Mouse (Mus musculus) layer of hippocampus, adult 2 months (tissue): ENCODE measurements around the gene BC048671. TPM values are rescaled to one million over a fixed set of nuclear protein-coding genes. Genes with fewer than 3 reads are reported as not detected.
A peak's percentile ranks its signal among the peaks of the same experiment; 100 is the strongest.

Experiments used
- DNase-seq, 2 experiments: peaks; one replicate each; pipeline ENCODE4 v3.0.0; 2022; ENCODE audit warnings: low spot score in 2 of 2
- H3K27ac ChIP-seq: fragments of 200-600 bp; 2 replicates; pipeline ENCODE4 v1.8.1; 2022
- H3K4me3 ChIP-seq: fragments of 200-600 bp; 2 replicates; pipeline ENCODE4 v1.8.1; 2022; ENCODE audit warnings: mild to moderate bottlenecking
- CTCF ChIP-seq: fragments of 200-600 bp; conservative IDR thresholded peaks from 2 replicates; pipeline ENCODE4 v1.8.1; 2022; ENCODE audit warnings: antibody characterized with exemption, mild to moderate bottlenecking, moderate library complexity
- long read RNA-seq, 2 experiments: library from polyadenylated mRNA; stranded (forward); transcript quantifications; one replicate each; pipeline ENCODE4 v2.0.0; 2021; ENCODE audit warnings: borderline mapping rate in 2 of 2
- total RNA-seq, 2 experiments: library from RNA; stranded (reverse); gene quantifications; 2 replicates each; pipeline ENCODE4 v1.2.3; 2021

The BC048671 gene
- total RNA-seq, result not detected
- long read RNA-seq, experiment 1, result 0 reads
- long read RNA-seq, experiment 2, result 0 reads

- no peak for TF ChIP-seq CTCF
- DNase-seq, result no peak
- Histone ChIP-seq H3K4me3 (no peak within 1 kb of the TSS), H3K27ac (no peak within 1 kb of the TSS)
Observed at GRCm38 (mm10) chr6:90300919-90301318, at the start of gene BC048671. Gene BC048671, plus strand, starts transcription at chr6:90301219.

GRCm38 (mm10) chr6:90288265-90288664, 12.8 kb upstream of the BC048671 start:
- peak in 1 of 2 experiments; percentile 20 for DNase-seq
- TF ChIP-seq CTCF, result peak; percentile 71
- Histone ChIP-seq H3K27ac (no peak overlapping the region), H3K4me3 (no peak overlapping the region)

GRCm38 (mm10) chr6:90306315-90306975, 5.4 kb downstream of the BC048671 start:
- no peak overlapping the region for H3K27ac ChIP-seq
- H3K4me3 ChIP-seq, result no peak overlapping the region
- TF ChIP-seq CTCF, result no peak
- DNase-seq, result no peak

- Histone ChIP-seq H3K4me3 (no peak overlapping the region), H3K27ac (no peak overlapping the region)
- no peak for TF ChIP-seq CTCF
Observed at GRCm38 (mm10) chr6:90308839-90309778, 8.1 kb downstream of the BC048671 start.

GRCm38 (mm10) chr6:90315961-90316360, 14.9 kb downstream of the BC048671 start:
- no peak overlapping the region for H3K4me3 ChIP-seq
- TF ChIP-seq CTCF, result no peak
- H3K27ac ChIP-seq, result no peak overlapping the region
- no peak for DNase-seq

More at GRCm38 (mm10) chr6:90308839-90309778, 8.1 kb downstream of the BC048671 start:
- no peak for DNase-seq

GRCm38 (mm10) chr6:90317510-90318258, 16.7 kb downstream of the BC048671 start:
- no peak for TF ChIP-seq CTCF
- DNase-seq, result no peak

GRCm38 (mm10) chr6:90319019-90319418, 18.0 kb downstream of the BC048671 start:
- Histone ChIP-seq H3K27ac (no peak overlapping the region), H3K4me3 (no peak overlapping the region)
- DNase-seq, result no peak
- no peak for TF ChIP-seq CTCF

More at GRCm38 (mm10) chr6:90317510-90318258, 16.7 kb downstream of the BC048671 start:
- Histone ChIP-seq H3K27ac (no peak overlapping the region), H3K4me3 (no peak overlapping the region)

- Histone ChIP-seq H3K27ac (no peak overlapping the region), H3K4me3 (no peak overlapping the region)
- TF ChIP-seq CTCF, result no peak
- peak in 1 of 2 experiments; percentile 20 for DNase-seq
Observed at GRCm38 (mm10) chr6:90319475-90320191, 18.6 kb downstream of the BC048671 start.

GRCm38 (mm10) chr6:90320429-90320828, 19.4 kb downstream of the BC048671 start:
- Histone ChIP-seq H3K4me3 (no peak overlapping the region), H3K27ac (no peak overlapping the region)
- TF ChIP-seq CTCF, result no peak
- DNase-seq, result no peak

GRCm38 (mm10) chr6:90321811-90322210, 20.8 kb downstream of the BC048671 start:
- H3K27ac ChIP-seq, result no peak overlapping the region
- no peak for DNase-seq
- H3K4me3 ChIP-seq, result no peak overlapping the region
- no peak for TF ChIP-seq CTCF

- no peak for DNase-seq
- TF ChIP-seq CTCF, result no peak
- Histone ChIP-seq H3K4me3 (no peak overlapping the region), H3K27ac (no peak overlapping the region)
Observed at GRCm38 (mm10) chr6:90324026-90324425, 23.0 kb downstream of the BC048671 start.

GRCm38 (mm10) chr6:90324463-90324862, 23.4 kb downstream of the BC048671 start:
- Histone ChIP-seq H3K27ac (no peak overlapping the region), H3K4me3 (no peak overlapping the region)
- DNase-seq, result no peak
- no peak for TF ChIP-seq CTCF
